Mouse (Mus musculus) megakaryocyte, embryonic 14.5 days (primary cell): ENCODE results near the gene Prkca. TPM values are rescaled to one million over a fixed set of nuclear protein-coding genes. Genes with fewer than 3 reads are reported as not detected.

ENCODE experiments used
- H3K27me3 ChIP-seq: replicated peaks from 2 replicates; pipeline ENCODE3; 2012; ENCODE audit warnings: inconsistent platforms
- H3K36me3 ChIP-seq: replicated peaks from 2 replicates; pipeline ENCODE3; 2012; ENCODE audit warnings: low read length, inconsistent platforms, mixed read lengths
- H3K4me1 ChIP-seq: 2 replicates; pipeline ENCODE4 v1.6.1; 2012; ENCODE audit warnings: inconsistent platforms
- H3K4me3 ChIP-seq: replicated peaks from 2 replicates; pipeline ENCODE3; 2012; ENCODE audit warnings: moderate library complexity, mild to moderate bottlenecking, inconsistent platforms
- H3K9me3 ChIP-seq: 2 replicates; pipeline ENCODE4 v1.6.1; 2012; ENCODE audit warnings: inconsistent platforms
- FLI1 ChIP-seq: IDR thresholded peaks from 2 replicates; pipeline ENCODE4 v1.6.1; 2012; ENCODE audit warnings: low read length, inconsistent platforms, mixed read lengths
- GATA1 ChIP-seq: IDR thresholded peaks from 3 replicates; pipeline ENCODE4 v1.6.1; 2012; ENCODE audit warnings: mixed read lengths, low read length, inconsistent platforms, borderline replicate concordance
- polyA plus RNA-seq: library from polyadenylated mRNA; stranded (reverse); fragments of >175 nt; gene quantifications from 2 replicates; pipeline ENCODE4 v1.2.3, GENCODE M21; 2012; ENCODE audit warnings: low replicate concordance; ENCODE audit not compliant: insufficient read depth

Prkca gene
- polyA plus RNA-seq, 1 experiment = 36.2 TPM

GRCm38 (mm10) chr11:108287321-108287720, 56.4 kb downstream of the Prkca start:
- TF ChIP-seq GATA1 = no peak
- TF ChIP-seq FLI1 = no peak
- Histone ChIP-seq H3K27me3 (no peaks in the 10 kb centered on the region), H3K4me1 (peaks cover 97% of the 10 kb centered on the region), H3K9me3 (peaks cover 6% of the 10 kb centered on the region; the same call in 1 of the 2 replicates), H3K36me3 (peaks cover 94% of the 10 kb centered on the region), H3K4me3 (no peak overlapping the region)

DNA sequence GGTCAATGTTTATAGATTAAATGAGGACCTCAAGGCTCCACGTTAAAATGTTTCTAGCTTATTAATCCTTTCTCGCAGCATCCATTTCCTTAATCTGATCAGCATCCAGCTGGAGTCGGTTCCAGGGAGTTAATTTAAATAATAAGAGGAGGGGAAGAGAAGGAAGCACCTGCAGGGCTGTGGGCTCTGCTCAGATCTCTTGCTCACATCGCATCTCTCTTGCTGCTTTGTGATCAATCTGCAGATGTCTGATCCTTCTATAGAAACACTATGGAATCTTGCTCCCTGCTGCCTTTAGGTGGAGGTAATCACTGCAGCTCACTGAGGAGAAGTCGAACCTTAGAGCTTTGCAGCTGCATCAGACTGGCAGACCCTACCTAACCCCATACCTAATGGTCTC, 58.7 kb downstream of the Prkca start:
- H3K4me1 ChIP-seq = peaks cover 98% of the 10 kb centered on the region
- peaks cover 86% of the 10 kb centered on the region for H3K36me3 ChIP-seq
- no peak for TF ChIP-seq GATA1
- no peak for TF ChIP-seq FLI1
- H3K27me3 ChIP-seq = no peaks in the 10 kb centered on the region
- H3K9me3 ChIP-seq = peaks cover 6% of the 10 kb centered on the region; the same call in 1 of the 2 replicates
- no peak overlapping the region for H3K4me3 ChIP-seq

GRCm38 (mm10) chr11:108282850-108283459, 60.8 kb downstream of the Prkca start:
- peaks cover 82% of the 10 kb centered on the region for H3K36me3 ChIP-seq
- peaks cover 98% of the 10 kb centered on the region for H3K4me1 ChIP-seq
- H3K9me3 ChIP-seq = no peaks in the 10 kb centered on the region
- peak overlapping the region; percentile 57 for H3K4me3 ChIP-seq
- TF ChIP-seq GATA1 (no peak), FLI1 (no peak)
- no peaks in the 10 kb centered on the region for H3K27me3 ChIP-seq

DNA sequence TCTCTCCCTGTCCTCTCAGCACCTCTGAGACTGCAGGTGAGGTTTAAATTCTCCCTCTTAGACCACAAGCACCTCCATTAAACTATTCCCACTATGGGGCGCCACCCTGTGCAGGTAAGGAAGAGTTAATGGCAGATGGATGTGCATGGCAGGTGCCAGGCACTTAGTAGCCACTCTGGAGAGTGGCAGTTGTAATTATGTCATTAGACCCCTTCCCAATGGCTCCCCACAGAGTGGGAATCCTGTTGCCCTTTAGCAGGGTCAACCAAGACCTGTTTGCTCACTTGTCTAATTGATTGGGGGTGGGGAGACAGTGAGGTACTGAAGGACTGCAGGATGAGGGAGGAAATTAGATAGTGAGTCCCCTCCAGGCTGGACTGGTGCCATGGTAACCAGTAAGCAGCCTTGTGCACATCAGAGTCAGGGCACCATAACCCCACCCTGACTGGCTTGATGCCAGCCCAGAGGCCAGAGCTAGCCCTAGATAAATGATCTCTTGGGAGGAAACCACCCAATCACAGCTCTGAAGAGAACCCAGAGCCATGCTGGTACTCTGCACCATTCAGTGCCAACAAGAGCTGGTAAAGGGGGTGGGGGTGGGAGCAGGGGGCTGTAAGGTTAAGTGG, 63.9 kb downstream of the Prkca start:
- H3K9me3 ChIP-seq = no peaks in the 10 kb centered on the region
- H3K27me3 ChIP-seq = no peaks in the 10 kb centered on the region
- peak overlapping the region; percentile 21 for H3K4me3 ChIP-seq
- peaks cover 75% of the 10 kb centered on the region for H3K36me3 ChIP-seq
- TF ChIP-seq FLI1 = no peak
- TF ChIP-seq GATA1 = no peak
- H3K4me1 ChIP-seq = peaks cover 99% of the 10 kb centered on the region

- Histone ChIP-seq H3K36me3 (peaks cover 75% of the 10 kb centered on the region), H3K27me3 (no peaks in the 10 kb centered on the region), H3K4me3 (peak overlapping the region; percentile 38), H3K9me3 (no peaks in the 10 kb centered on the region), H3K4me1 (peaks cover 100% of the 10 kb centered on the region)
- TF ChIP-seq FLI1 (no peak), GATA1 (no peak)
These were observed 66.6 kb downstream of the Prkca start for GRCm38 (mm10) chr11:108277096-108277495.

GRCm38 (mm10) chr11:108276148-108276547, 67.6 kb downstream of the Prkca start:
- H3K4me1 ChIP-seq = peaks cover 100% of the 10 kb centered on the region
- H3K4me3 ChIP-seq = no peak overlapping the region
- no peaks in the 10 kb centered on the region for H3K27me3 ChIP-seq
- H3K9me3 ChIP-seq = no peaks in the 10 kb centered on the region
- no peak for TF ChIP-seq FLI1
- no peak for TF ChIP-seq GATA1
- H3K36me3 ChIP-seq = peaks cover 81% of the 10 kb centered on the region

DNA sequence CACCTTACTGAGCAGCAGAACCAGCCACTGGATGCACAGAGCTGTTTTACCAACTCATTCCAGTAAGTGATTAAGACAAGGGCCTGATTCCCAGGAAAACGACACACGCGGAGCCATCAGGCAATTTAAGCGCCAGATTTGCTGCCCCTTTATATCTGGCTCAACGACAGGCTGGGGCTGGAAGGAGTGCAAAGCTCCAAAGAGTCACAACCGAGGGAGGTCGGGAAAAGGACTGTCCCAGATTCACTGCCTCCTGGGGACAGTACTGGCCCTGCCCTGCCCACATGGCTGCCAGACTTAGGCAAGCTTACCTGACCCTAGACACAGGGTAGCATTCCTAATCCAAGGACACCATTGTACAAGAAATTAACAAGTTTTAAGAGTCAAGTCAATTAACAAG, 69.7 kb downstream of the Prkca start:
- H3K36me3 ChIP-seq = peaks cover 80% of the 10 kb centered on the region
- H3K4me3 ChIP-seq = peak overlapping the region; percentile 47
- H3K9me3 ChIP-seq = no peaks in the 10 kb centered on the region
- no peak for TF ChIP-seq FLI1
- TF ChIP-seq GATA1 = no peak
- peaks cover 100% of the 10 kb centered on the region for H3K4me1 ChIP-seq
- H3K27me3 ChIP-seq = no peaks in the 10 kb centered on the region

DNA sequence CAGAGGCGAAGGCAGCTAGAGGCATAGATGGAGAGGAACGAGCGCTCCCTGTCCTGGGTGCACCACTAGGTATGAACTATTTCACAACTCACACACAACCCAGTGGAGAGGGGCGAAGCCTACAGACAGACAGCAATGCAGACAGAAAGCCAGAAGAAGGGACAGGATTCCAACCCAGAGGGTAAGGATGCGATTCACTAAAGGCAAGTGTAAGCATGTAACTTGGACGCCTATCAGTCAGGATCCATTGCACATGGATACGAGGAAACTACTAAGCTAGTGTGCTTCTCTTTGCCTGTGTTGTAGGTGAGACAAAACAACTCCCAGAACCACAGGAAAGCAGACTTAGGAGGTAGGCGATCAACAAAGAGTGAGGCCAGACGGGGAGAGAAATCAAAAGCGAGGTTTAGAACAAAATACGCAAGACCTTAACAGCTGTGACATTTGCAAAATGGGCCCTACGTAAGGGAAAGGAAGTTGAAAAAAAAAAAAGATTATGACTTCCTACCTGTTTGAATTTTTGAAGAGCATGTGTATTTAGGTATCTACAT, 70.2 kb downstream of the Prkca start:
- Histone ChIP-seq H3K36me3 (peaks cover 80% of the 10 kb centered on the region), H3K4me1 (peaks cover 100% of the 10 kb centered on the region)

GRCm38 (mm10) chr11:108272601-108273414, 70.9 kb downstream of the Prkca start:
- Histone ChIP-seq H3K36me3 (peaks cover 84% of the 10 kb centered on the region), H3K27me3 (no peaks in the 10 kb centered on the region), H3K4me1 (peaks cover 100% of the 10 kb centered on the region), H3K4me3 (peak overlapping the region; percentile 42), H3K9me3 (no peaks in the 10 kb centered on the region)
- no peak for TF ChIP-seq FLI1
- no peak for TF ChIP-seq GATA1

More for the DNA sequence above, 70.2 kb downstream of the Prkca start:
- peak overlapping the region; percentile 35 for H3K4me3 ChIP-seq
- TF ChIP-seq GATA1 = no peak
- no peak for TF ChIP-seq FLI1
- no peaks in the 10 kb centered on the region for H3K27me3 ChIP-seq
- H3K9me3 ChIP-seq = no peaks in the 10 kb centered on the region
